Mouse (Mus musculus): ENCODE measurements at regions not wholly inside any gene's neighbourhood (a gene's known extent, or its start where the extent isn't known, plus 50 kb on each side); places are given as distances from the start of the nearest gene placed in this dataset.

GRCm38 (mm10) chr5:51941255-51941924, 248.9 kb downstream of the Dhx15 start:
- no peak for TF ChIP-seq CTCF (IDR thresholded peaks at IDR 0.05; ENCODE audit: low read depth, low read length)
- no peak for TF ChIP-seq POLR2A (IDR thresholded peaks at IDR 0.05; ENCODE audit: extremely low read depth, insufficient read depth, low read length)
